25 mouse cellular contexts compared by ENCODE assay signal in the genomic region with DNA sequence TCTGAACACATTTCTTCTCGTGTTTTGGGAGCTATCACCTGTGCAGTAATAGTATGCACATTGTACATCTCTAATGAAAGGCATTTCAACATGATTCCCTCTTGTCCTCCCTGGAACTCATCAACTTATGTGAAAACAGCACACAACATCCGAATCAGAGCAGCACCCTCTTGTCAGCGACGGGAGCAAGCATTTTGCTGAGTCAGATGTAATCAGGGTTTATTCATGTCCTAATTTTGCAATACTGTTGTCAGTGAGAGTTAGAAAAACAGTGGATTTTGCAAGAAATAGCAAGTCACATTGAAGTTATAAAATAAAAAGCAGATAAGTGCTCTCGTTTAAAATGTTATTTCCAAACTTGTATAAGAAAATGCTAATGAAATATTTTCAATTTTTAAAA. TPM values are rescaled to one million over a fixed set of nuclear protein-coding genes. Genes with fewer than 3 reads are reported as not detected.
DNase-seq lines count a peak whose midpoint lies in the region; ATAC-seq and TF ChIP-seq lines count a peak whose summit lies in the region.
"Had no signal": no experiment of that assay in that cellular context is flagged by ENCODE, and none has a peak within 500 bp of the region (broad histone marks: within the 10 kb centered on the region; RNA-seq: fewer than 3 reads in every experiment).

No protein-coding gene starts in this region.

- ATAC-seq in liver, postnatal 0 days = no peak
- ATAC-seq in granulocyte monocyte progenitor cell, adult 5-6 weeks (replicated peaks; ENCODE audit: poor library complexity, severe bottlenecking) = 0 out of 2 replicates have a peak, but pooled peaks have one; percentile 13
- ATAC-seq: forebrain, embryonic 13.5 days; intestine, embryonic 15.5 days had no signal

- TF ChIP-seq CTCF in liver, adult 2 months (IDR thresholded peaks at IDR 0.05; ENCODE audit: low read depth, low read length) = no peak
- no peak for TF ChIP-seq CTCF in liver, postnatal 0 days (IDR thresholded peaks at IDR 0.05; ENCODE audit: low read depth)

- no peak overlapping the region for H3K9ac ChIP-seq in liver, adult 2 months (ENCODE audit: low read depth, low read length)
- no peak overlapping the region for H3K9ac ChIP-seq in liver, postnatal 0 days (replicated peaks)
- H3K9ac ChIP-seq: forebrain, embryonic 13.5 days; heart, embryonic 12.5 days; hindbrain, embryonic 14.5 days; intestine, embryonic 15.5 days had no signal

- no peak overlapping the region for H3K27ac ChIP-seq in liver, adult 2 months (replicated peaks; ENCODE audit: insufficient read depth, low read depth, low read length)
- no peak overlapping the region for H3K27ac ChIP-seq in liver, postnatal 0 days (ENCODE audit: low read depth)
- H3K27ac ChIP-seq: embryonic facial prominence, embryonic 10.5 days; forebrain, embryonic 13.5 days; hindbrain, embryonic 10.5 days; hindbrain, embryonic 14.5 days; intestine, embryonic 15.5 days had no signal

- H3K4me1 ChIP-seq in liver, adult 2 months (ENCODE audit: control insufficient read depth, insufficient read depth, low read length) = peaks cover 4% of the 10 kb centered on the region; the same call in 1 of the 2 replicates
- H3K4me1 ChIP-seq in liver, postnatal 0 days (ENCODE audit: insufficient read depth) = peaks cover 5% of the 10 kb centered on the region; the same call in 1 of the 2 replicates

- TF ChIP-seq EP300 in liver, postnatal 0 days (IDR thresholded peaks at IDR 0.05; ENCODE audit: low read depth) = no peak

- no peaks in the 10 kb centered on the region for H3K36me3 ChIP-seq in liver, adult 2 months (ENCODE audit: control insufficient read depth, insufficient read depth, low read length)
- H3K36me3 ChIP-seq in liver, postnatal 0 days (replicated peaks; ENCODE audit: insufficient read depth, low read length) = no peaks in the 10 kb centered on the region
- H3K36me3 ChIP-seq: embryonic facial prominence, embryonic 10.5 days; heart, embryonic 12.5 days; hindbrain, embryonic 10.5 days; intestine, embryonic 15.5 days had no signal

- no peak overlapping the region for H3K4me3 ChIP-seq in liver, adult 2 months (ENCODE audit: insufficient read depth, low read depth, low read length)
- H3K4me3 ChIP-seq in liver, postnatal 0 days (ENCODE audit: low read depth, low read length) = no peak overlapping the region
- H3K4me3 ChIP-seq: embryonic facial prominence, embryonic 10.5 days; forebrain, embryonic 13.5 days; heart, embryonic 12.5 days; hindbrain, embryonic 10.5 days; intestine, embryonic 15.5 days had no signal

- peaks cover 7% of the 10 kb centered on the region; the same call in 1 of the 2 replicates for H3K27me3 ChIP-seq in liver, adult 2 months (ENCODE audit: control insufficient read depth, insufficient read depth, low read length)
- peaks cover 27% of the 10 kb centered on the region for H3K27me3 ChIP-seq in liver, postnatal 0 days (ENCODE audit: insufficient read depth, low read length)

- WGBS in liver, adult 2 months = 30% methylated on average over 5 of the region's 5 CpGs
- WGBS in liver, postnatal 0 days (ENCODE audit: insufficient replicate concordance) = 59% methylated on average over 5 of the region's 5 CpGs

- no peak overlapping the region for H3K4me2 ChIP-seq in liver, postnatal 0 days (ENCODE audit: low read depth, low read length)
- H3K4me2 ChIP-seq: forebrain, embryonic 13.5 days; heart, embryonic 12.5 days; hindbrain, embryonic 14.5 days; intestine, embryonic 15.5 days had no signal

- H3K79me2 ChIP-seq in liver, adult 2 months (ENCODE audit: control insufficient read depth, insufficient read depth, low read length) = no peaks in the 10 kb centered on the region

- TF ChIP-seq POLR2A in liver, adult 2 months (IDR thresholded peaks at IDR 0.05; ENCODE audit: extremely low read depth, insufficient read depth, low read length) = no peak

- DNase-seq in adrenal gland, adult 2 months = peak; percentile 18
- no peak for DNase-seq in adrenal gland, postnatal 36 days
- peak; percentile 88 for DNase-seq in liver, adult 2 months (ENCODE audit: extremely low read depth, low read depth, low spot score)
- DNase-seq in liver, postnatal 0 days = no peak
- peak; percentile 42 for DNase-seq in NIH3T3 (ENCODE audit: low read depth)
- DNase-seq in ovary, postnatal 14 days (ENCODE audit: low spot score) = no peak
- DNase-seq in spleen, postnatal 14 days (ENCODE audit: low spot score in 2 of 2) = no peak
- DNase-seq: cerebellum, adult 18-20 months; cerebellum, adult 9-11 months; cerebellum, postnatal 36 days; gastrocnemius, postnatal 36 days had no signal

- H3K9me3 ChIP-seq in liver, postnatal 0 days (ENCODE audit: low read length) = no peaks in the 10 kb centered on the region
- H3K9me3 ChIP-seq: embryonic facial prominence, embryonic 10.5 days; forebrain, embryonic 13.5 days; heart, embryonic 12.5 days; hindbrain, embryonic 10.5 days; intestine, embryonic 15.5 days had no signal

RNA-seq across cellular contexts. Expression of a gene that starts 6.4 kb away (rescaled TPM):
- 1 to 10 TPM; 1.6 to 3.3 TPM for total RNA-seq in adrenal gland, adult 2 months (2021)
- 13.9 and 14.2 TPM in 2 replicates for polyA plus RNA-seq in adrenal gland, adult 2 months (2012; rRNA removed)
- total RNA-seq in adrenal gland, postnatal 36 days (2021) = 1 to 10 TPM in 1 of 2 experiments, under 1 TPM in 1; 0.89 to 2.0 TPM
- total RNA-seq in liver, adult 2 months (2014; rRNA removed) = not detected in 2 replicates
- polyA plus RNA-seq in liver, adult 2 months (2012; rRNA removed) = 0.06 TPM in 1 of 2 replicates, not detected in the other
- polyA plus RNA-seq in liver, postnatal 0 days (2015; fragmentation: Nextera tagmentation; extraction: Ambion mirVana) = 0.14 TPM in 1 of 2 replicates, not detected in the other
- total RNA-seq in granulocyte monocyte progenitor cell, adult 5-6 weeks (2014; fragmentation: Nextera tagmentation) = not detected in 2 replicates
- not detected in 2 replicates for total RNA-seq in granulocyte monocyte progenitor cell, adult 5-6 weeks (2017)
- polyA plus RNA-seq: embryonic facial prominence, embryonic 10.5 days; heart, embryonic 12.5 days; heart, embryonic 16.5 days; hindbrain, embryonic 10.5 days had no signal

RNA-seq across cellular contexts. Expression of a gene that starts 14.1 kb away (rescaled TPM):
- not detected for total RNA-seq in adrenal gland, adult 2 months (2021)
- not detected in 2 replicates for polyA plus RNA-seq in adrenal gland, adult 2 months (2012; rRNA removed)
- total RNA-seq in adrenal gland, postnatal 36 days (2021) = not detected
- not detected in 2 replicates for total RNA-seq in liver, adult 2 months (2014; rRNA removed)
- not detected in 2 replicates for polyA plus RNA-seq in liver, adult 2 months (2012; rRNA removed)
- polyA plus RNA-seq in liver, postnatal 0 days (2015; fragmentation: Nextera tagmentation; extraction: Ambion mirVana) = 0.06 and 0.15 TPM in 2 replicates
- not detected in 2 replicates for total RNA-seq in granulocyte monocyte progenitor cell, adult 5-6 weeks (2014; fragmentation: Nextera tagmentation)
- total RNA-seq in granulocyte monocyte progenitor cell, adult 5-6 weeks (2017) = not detected in 2 replicates
- total RNA-seq: adrenal gland, adult 18-20 months; adrenal gland, postnatal 4 days; gastrocnemius, adult 8-10 months; gastrocnemius, postnatal 36 days; heart, adult 8-10 months; heart, postnatal 25 days had no signal
- polyA plus RNA-seq: embryonic facial prominence, embryonic 14.5 days had no signal

Comparison
In these comparisons a context has a peak if more than half of its experiments do, and no peak if none do; other contexts are left out.
1. DNase-seq: peak in adrenal gland, adult 2 months (single experiment), liver, adult 2 months (single experiment) and NIH3T3 (single experiment); none in adrenal gland, postnatal 36 days (0 of 2), liver, postnatal 0 days (single experiment), ovary, postnatal 14 days (single experiment) and spleen, postnatal 14 days (0 of 2).